Mouse (Mus musculus): Measurements from ENCODE around the gene Prl2b1. TPM values are rescaled to one million over a fixed set of nuclear protein-coding genes. Genes with fewer than 3 reads are reported as not detected.

The Prl2b1 gene
- polyA plus RNA-seq, 1 experiment from 2014 or later = not detected

Other genes with a start within 250 kb of the Prl2b1 start
- not detected in 2 replicates for gene Prl3d3, start 234.1 kb downstream of the Prl2b1 start, polyA plus RNA-seq (2014; fragmentation: Nextera tagmentation; extraction: Ambion mirVana)
- not detected in 2 replicates for gene Prl3c1, start 194.2 kb downstream of the Prl2b1 start, polyA plus RNA-seq (2014; fragmentation: Nextera tagmentation; extraction: Ambion mirVana)
- gene Prl3b1, start 149.0 kb downstream of the Prl2b1 start, polyA plus RNA-seq (2014; fragmentation: Nextera tagmentation; extraction: Ambion mirVana) = 0.24 and 0.25 TPM in 2 replicates
- gene Prl3a1, start 131.4 kb downstream of the Prl2b1 start, polyA plus RNA-seq (2014; fragmentation: Nextera tagmentation; extraction: Ambion mirVana) = 0.14 TPM in 1 of 2 replicates, not detected in the other
- gene Prl6a1, start 78.2 kb downstream of the Prl2b1 start, polyA plus RNA-seq (2014; fragmentation: Nextera tagmentation; extraction: Ambion mirVana) = not detected in 2 replicates
- not detected in 2 replicates for gene Prl8a2, start 45.2 kb downstream of the Prl2b1 start, polyA plus RNA-seq (2014; fragmentation: Nextera tagmentation; extraction: Ambion mirVana)
- not detected in 2 replicates for gene Prl8a6, start 47.8 kb upstream of the Prl2b1 start, polyA plus RNA-seq (2014; fragmentation: Nextera tagmentation; extraction: Ambion mirVana)
- gene Prl8a8, start 122.4 kb upstream of the Prl2b1 start, polyA plus RNA-seq (2014; fragmentation: Nextera tagmentation; extraction: Ambion mirVana) = not detected in 2 replicates
- not detected in 2 replicates for gene Prl8a9, start 173.8 kb upstream of the Prl2b1 start, polyA plus RNA-seq (2014; fragmentation: Nextera tagmentation; extraction: Ambion mirVana)
- gene Prl8a1, start 191.3 kb upstream of the Prl2b1 start, polyA plus RNA-seq (2014; fragmentation: Nextera tagmentation; extraction: Ambion mirVana) = not detected in 2 replicates
- not detected in 2 replicates for gene Prl7b1, start 219.7 kb upstream of the Prl2b1 start, polyA plus RNA-seq (2014; fragmentation: Nextera tagmentation; extraction: Ambion mirVana)

Data from heart, embryonic 11.5 days (tissue).